Mouse (Mus musculus): ENCODE measurements around the gene Fam187b.

DNA sequence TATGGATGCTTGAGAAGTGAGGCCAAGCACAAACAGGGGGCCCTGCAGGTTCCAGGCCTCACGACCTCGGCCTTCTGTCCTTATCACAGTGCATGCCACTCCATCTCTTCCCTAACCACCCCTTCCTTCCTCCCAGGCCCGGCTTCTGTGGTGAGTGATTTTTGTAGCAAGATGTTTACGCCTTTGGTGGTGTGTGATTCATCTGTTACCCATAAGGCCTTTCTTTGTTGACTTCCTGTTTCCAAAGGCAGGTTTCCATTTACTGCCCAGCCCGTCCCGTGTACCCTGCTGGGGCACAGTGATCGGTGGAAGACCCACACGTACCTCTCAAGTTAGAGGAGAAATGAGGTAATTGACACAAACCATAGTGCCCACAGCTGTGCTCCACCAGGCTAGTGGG, 29.1 kb downstream of the Fam187b start:
- no peak for TF ChIP-seq CTCF (IDR thresholded peaks at IDR 0.05; ENCODE audit: control insufficient read depth, insufficient read depth, low read length)
- no peak for TF ChIP-seq POLR2A (IDR thresholded peaks at IDR 0.05; ENCODE audit: borderline replicate concordance, control insufficient read depth, low read depth, low read length)
